Mouse (Mus musculus): ENCODE results near the gene Setmar.

Setmar gene

DNA sequence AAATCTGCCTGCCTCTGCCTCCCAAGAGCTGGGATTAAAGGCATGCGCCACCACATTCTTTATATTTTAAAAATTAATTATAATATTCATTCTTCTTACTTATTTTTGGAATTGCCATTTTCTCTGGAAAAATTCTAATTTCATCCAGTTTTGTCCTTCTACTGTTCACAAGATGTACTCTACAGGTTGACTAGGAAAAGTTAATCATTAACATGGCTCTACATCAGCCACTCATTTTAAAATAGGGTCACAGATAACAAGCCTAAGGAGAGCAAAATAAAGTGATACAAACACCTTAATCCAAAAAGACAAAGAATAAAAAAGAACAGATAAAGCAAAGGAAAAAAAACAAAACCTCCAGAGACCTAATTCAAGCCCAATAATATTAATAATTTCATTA, 50.1 kb downstream of the Setmar start:
- no peak for DNase-seq (ENCODE audit: low spot score)

DNA sequence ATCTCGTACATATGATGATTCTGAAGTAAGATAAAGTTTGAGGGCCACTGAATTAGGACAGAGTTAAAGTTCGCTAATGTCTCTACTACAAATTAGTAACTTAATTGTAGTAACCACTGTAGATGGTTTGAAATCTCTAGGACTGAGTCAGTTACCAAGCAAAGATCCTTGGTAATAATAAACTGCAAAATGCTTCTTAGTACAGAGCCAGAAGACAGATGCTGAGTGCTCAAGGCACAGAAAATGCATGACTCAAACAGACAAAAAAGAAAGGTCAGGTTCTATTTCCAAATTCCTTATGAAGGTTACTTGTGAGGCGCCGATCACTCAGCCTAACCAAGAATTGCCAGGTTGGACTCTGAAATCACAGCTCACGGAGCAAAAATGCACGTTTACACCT, 53.0 kb downstream of the Setmar start:
- no peak for DNase-seq (ENCODE audit: low spot score)

DNA sequence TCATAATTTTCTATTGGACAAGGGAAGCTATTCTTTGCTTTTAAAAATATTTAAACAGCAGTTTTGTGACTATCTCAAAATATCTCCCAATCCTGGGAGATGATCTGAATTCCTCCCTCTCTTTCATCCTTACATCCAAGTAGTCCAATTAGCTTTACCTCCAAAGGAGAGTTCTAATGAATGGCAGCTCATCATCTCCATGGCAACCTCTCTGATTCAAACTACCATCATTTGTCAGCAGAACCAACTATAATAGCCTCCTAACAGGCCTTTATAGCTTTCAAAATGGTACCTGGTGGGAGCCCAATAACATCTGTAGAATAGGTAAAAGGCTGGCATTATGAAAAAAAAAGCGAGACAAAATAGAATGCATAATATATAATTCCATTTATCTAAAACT, 60.6 kb downstream of the Setmar start:
- no peak for DNase-seq (ENCODE audit: low spot score)

DNA sequence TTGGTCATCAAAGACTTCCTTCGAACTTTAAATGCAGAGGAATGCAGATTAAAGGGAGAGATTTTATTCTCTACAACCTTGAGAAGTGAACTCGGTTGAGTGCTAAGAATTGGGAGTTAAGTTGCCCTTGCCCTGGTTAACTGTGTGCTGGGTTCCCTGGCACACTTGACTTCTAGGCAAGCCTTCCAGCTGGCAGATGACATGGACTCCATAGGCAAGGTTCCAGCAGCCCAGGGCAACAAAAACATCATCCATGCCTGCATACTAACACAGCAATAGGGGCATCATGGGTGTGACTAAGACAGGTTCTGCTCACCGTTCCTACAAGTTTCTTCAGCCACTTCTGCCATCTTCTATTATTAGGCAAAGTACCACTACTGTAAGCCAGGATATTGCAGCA, 61.8 kb downstream of the Setmar start:
- no peak for DNase-seq (ENCODE audit: low spot score)
